Mouse (Mus musculus) adrenal gland, postnatal 4 days (tissue): ENCODE results near the gene Efhc1. TPM values are rescaled to one million over a fixed set of nuclear protein-coding genes. Genes with fewer than 3 reads are reported as not detected.

Source experiments
- DNase-seq, 2 experiments: peaks; one replicate each; pipeline ENCODE4 v3.0.0; 2021 to 2022; ENCODE audit warnings: low spot score in 2 of 2, mixed read lengths in 2 of 2
- total RNA-seq, 2 experiments: library from RNA; stranded (reverse); gene quantifications; 2 replicates each; pipeline ENCODE4 v1.2.3; 2021

Efhc1 gene
- total RNA-seq, 2 experiments from 2014 or later, result 3.0 to 3.4 TPM

- DNase-seq, result no peak
Observed at GRCm38 (mm10) chr1:20943016-20943415, 8.4 kb upstream of the Efhc1 start.

GRCm38 (mm10) chr1:20951799-20952198, 373 bp downstream of the Efhc1 start:
- DNase-seq, result no peak

- no peak for DNase-seq
Observed at GRCm38 (mm10) chr1:20954876-20955275, 3.5 kb downstream of the Efhc1 start.

- no peak for DNase-seq
Observed at GRCm38 (mm10) chr1:20969642-20970041, 18.2 kb downstream of the Efhc1 start.

- no peak for DNase-seq
Observed at GRCm38 (mm10) chr1:20973389-20973788, 22.0 kb downstream of the Efhc1 start.

GRCm38 (mm10) chr1:20974341-20975135, 23.1 kb downstream of the Efhc1 start:
- DNase-seq, result no peak

GRCm38 (mm10) chr1:20980553-20980952, 29.1 kb downstream of the Efhc1 start:
- DNase-seq, result no peak

GRCm38 (mm10) chr1:20981764-20982163, 30.3 kb downstream of the Efhc1 start:
- no peak for DNase-seq

GRCm38 (mm10) chr1:20984103-20984502, 32.7 kb downstream of the Efhc1 start:
- no peak for DNase-seq

- DNase-seq, result no peak
Observed at GRCm38 (mm10) chr1:20984582-20984981, 33.2 kb downstream of the Efhc1 start.

- DNase-seq, result no peak
Observed at GRCm38 (mm10) chr1:20986378-20987056, 35.1 kb downstream of the Efhc1 start.

- no peak for DNase-seq
Observed at GRCm38 (mm10) chr1:20989461-20990083, 38.1 kb downstream of the Efhc1 start.

- DNase-seq, result no peak
Observed at GRCm38 (mm10) chr1:20993690-20994089, 42.3 kb downstream of the Efhc1 start.

- DNase-seq, result no peak
Observed at GRCm38 (mm10) chr1:20994338-20994737, 42.9 kb downstream of the Efhc1 start.

- DNase-seq, result no peak
Observed at GRCm38 (mm10) chr1:20995331-20995986, 44.0 kb downstream of the Efhc1 start.

- no peak for DNase-seq
Observed at GRCm38 (mm10) chr1:20996603-20997327, 45.3 kb downstream of the Efhc1 start.

GRCm38 (mm10) chr1:20997328-20997689, 45.9 kb downstream of the Efhc1 start:
- no peak for DNase-seq

GRCm38 (mm10) chr1:20997881-20998389, 46.5 kb downstream of the Efhc1 start:
- no peak for DNase-seq

- DNase-seq, result no peak
Observed at GRCm38 (mm10) chr1:21002246-21003142, 51.1 kb downstream of the Efhc1 start.

GRCm38 (mm10) chr1:21004596-21004995, 53.2 kb downstream of the Efhc1 start:
- DNase-seq, result no peak
